Mouse (Mus musculus): Measurements from ENCODE around the gene Chd4.

DNA sequence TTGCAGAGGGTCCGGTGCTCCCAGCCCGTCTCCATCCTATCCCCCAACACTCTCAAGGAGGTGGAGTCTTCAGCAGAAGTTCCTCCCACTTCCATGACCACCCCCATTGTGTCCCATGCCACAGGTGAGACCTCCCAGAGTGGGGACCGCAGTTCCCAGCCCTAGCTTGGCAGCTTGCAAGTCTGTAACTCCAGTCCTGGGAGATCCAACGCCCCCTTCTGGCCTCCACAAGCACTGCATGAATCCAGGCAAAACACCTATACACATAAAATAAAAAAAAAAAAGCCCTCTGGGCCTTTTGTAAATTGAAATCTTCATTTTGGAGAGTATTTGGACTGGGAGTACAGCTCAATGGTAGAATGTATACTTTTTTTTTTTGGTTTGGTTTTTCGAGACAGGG lies 44.5 kb upstream of the Chd4 start:
- no peak for TF ChIP-seq GATA1 (IDR thresholded peaks at IDR 0.05; ENCODE audit: low read length)
- no peak for TF ChIP-seq TAL1 (IDR thresholded peaks at IDR 0.05; ENCODE audit: low read length)
